Mouse (Mus musculus) adrenal gland, postnatal 36 days (tissue): ENCODE measurements at regions not wholly inside any gene's neighbourhood (a gene's known extent, or its start where the extent isn't known, plus 50 kb on each side); places are given as distances from the start of the nearest gene placed in this dataset.

Experiments
- DNase-seq, 2 experiments: peaks; one replicate each; pipeline ENCODE4 v3.0.0; 2021; ENCODE audit warnings: mixed read lengths in 1 of 2

- DNase-seq = no peak
Observed at GRCm38 (mm10) chr10:23052480-23053378, 232.8 kb upstream of the Tcf21 start.

- DNase-seq = no peak
Observed at GRCm38 (mm10) chr10:23044466-23044865, 224.5 kb upstream of the Tcf21 start.

- no peak for DNase-seq
Observed at GRCm38 (mm10) chr10:23031491-23032126, 211.6 kb upstream of the Tcf21 start.

GRCm38 (mm10) chr10:23027961-23028360 lies 208.0 kb upstream of the Tcf21 start:
- DNase-seq = no peak

GRCm38 (mm10) chr10:23017151-23017678 lies 197.2 kb upstream of the Tcf21 start:
- DNase-seq = no peak

- no peak for DNase-seq
Observed at GRCm38 (mm10) chr10:23015935-23016694, 196.1 kb upstream of the Tcf21 start.

GRCm38 (mm10) chr10:23010715-23011114 lies 190.7 kb upstream of the Tcf21 start:
- DNase-seq = no peak

GRCm38 (mm10) chr10:23010201-23010600 lies 190.2 kb upstream of the Tcf21 start:
- peak in 1 of 2 experiments; percentile 8 for DNase-seq

- no peak for DNase-seq
Observed at GRCm38 (mm10) chr10:23004768-23005167, 184.8 kb upstream of the Tcf21 start.

GRCm38 (mm10) chr10:23003686-23004085 lies 183.7 kb upstream of the Tcf21 start:
- no peak for DNase-seq

GRCm38 (mm10) chr10:22998561-22998960 lies 178.6 kb upstream of the Tcf21 start:
- DNase-seq = no peak

- no peak for DNase-seq
Observed at GRCm38 (mm10) chr10:22997571-22997970, 177.6 kb upstream of the Tcf21 start.

GRCm38 (mm10) chr10:22993158-22993557 lies 173.2 kb upstream of the Tcf21 start:
- DNase-seq = no peak

GRCm38 (mm10) chr10:22981798-22982197 lies 161.8 kb upstream of the Tcf21 start:
- DNase-seq = no peak

GRCm38 (mm10) chr10:22978442-22978841 lies 158.5 kb upstream of the Tcf21 start:
- no peak for DNase-seq

- DNase-seq = no peak
Observed at GRCm38 (mm10) chr10:22956956-22957355, 137.0 kb upstream of the Tcf21 start.

GRCm38 (mm10) chr10:22953283-22953682 lies 133.3 kb upstream of the Tcf21 start:
- no peak for DNase-seq

- no peak for DNase-seq
Observed at GRCm38 (mm10) chr10:22944247-22944646, 124.3 kb upstream of the Tcf21 start.

- DNase-seq = no peak
Observed at GRCm38 (mm10) chr10:22927977-22928376, 108.0 kb upstream of the Tcf21 start.

- DNase-seq = no peak
Observed at GRCm38 (mm10) chr10:22926099-22926498, 106.1 kb upstream of the Tcf21 start.

- DNase-seq = no peak
Observed at GRCm38 (mm10) chr10:22921035-22921965, 101.3 kb upstream of the Tcf21 start.
